Mouse (Mus musculus) bone marrow macrophage, adult 2 months (primary cell): ENCODE data around the gene Prrt1.

Experiments
- CTCF ChIP-seq: IDR thresholded peaks from 2 replicates; pipeline ENCODE4 v1.5.1; 2012; ENCODE audit warnings: low read depth, mild to moderate bottlenecking, low read length, moderate library complexity
- POLR2A ChIP-seq: IDR thresholded peaks from 2 replicates; pipeline ENCODE4 v1.6.1; 2012; ENCODE audit warnings: mild to moderate bottlenecking, low read depth, low read length, borderline replicate concordance

GRCm38 (mm10) chr17:34662468-34662867 is 33.1 kb downstream of the Prrt1 start:
- TF ChIP-seq CTCF (no peak), POLR2A (no peak)
